Mouse (Mus musculus) neutrophil, adult 65 days (primary cell): ENCODE measurements around the gene Cyb5r3. TPM values are rescaled to one million over a fixed set of nuclear protein-coding genes. Genes with fewer than 3 reads are reported as not detected.

Source experiments
- total RNA-seq: library from RNA; stranded (reverse); gene quantifications from 2 replicates; pipeline ENCODE4 v1.2.4, GENCODE M21; 2023

Gene Cyb5r3
- 61.1 and 65.7 TPM in 2 replicates for total RNA-seq

DNA sequence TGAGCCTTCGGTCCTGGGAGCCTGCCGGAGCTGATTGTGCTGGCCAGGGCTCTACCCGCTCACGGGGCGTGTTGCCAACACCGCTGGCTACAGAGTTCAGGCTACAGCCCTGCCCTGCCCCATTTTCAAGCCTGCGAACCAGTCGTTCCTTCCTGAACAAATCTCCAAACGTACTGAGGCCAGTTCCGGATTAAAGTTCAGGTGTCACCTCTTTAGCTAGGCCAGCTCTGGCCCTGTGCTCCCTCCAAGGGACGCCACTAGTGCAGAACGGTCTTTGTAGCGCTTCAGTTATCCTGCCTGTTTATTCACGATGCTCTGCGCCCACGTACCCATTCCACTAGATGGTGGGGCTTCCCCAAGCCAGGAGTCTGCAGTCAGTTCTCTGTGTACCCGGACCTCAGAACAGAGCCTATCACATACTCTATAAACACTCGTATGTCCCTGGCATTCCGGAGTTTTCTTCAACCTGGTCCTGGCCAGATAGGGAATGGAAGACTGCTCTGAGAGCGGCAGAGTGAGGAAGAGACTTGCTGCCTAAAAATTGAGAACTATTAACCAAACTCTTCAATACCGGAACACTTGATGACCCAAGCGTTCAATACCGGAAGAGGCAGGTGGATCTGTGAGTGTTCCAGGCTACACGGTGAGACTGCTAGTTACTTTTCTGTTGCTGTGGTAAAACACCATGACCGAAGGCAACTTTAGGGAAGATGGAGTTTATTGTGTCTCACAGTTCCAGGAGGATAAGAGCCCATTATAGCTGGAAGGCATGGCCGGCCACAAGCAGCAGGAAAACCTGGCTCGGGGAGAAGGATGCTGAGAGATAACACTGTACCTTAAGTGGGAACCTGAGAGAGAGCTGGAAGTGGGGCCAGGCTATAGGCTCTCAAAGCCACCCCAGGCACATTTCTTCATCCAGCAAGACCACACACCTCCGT, at the start of gene Cyb5r3:
Cyb5r3 (minus strand) TSS at position 101 of the 938 bp plus-strand sequence.

GRCm38 (mm10) chr15:83149196-83150072, 23.0 kb downstream of the Cyb5r3 start, which contains the start of gene Poldip3:
Poldip3 (minus strand) TSS chr15:83149384.

DNA sequence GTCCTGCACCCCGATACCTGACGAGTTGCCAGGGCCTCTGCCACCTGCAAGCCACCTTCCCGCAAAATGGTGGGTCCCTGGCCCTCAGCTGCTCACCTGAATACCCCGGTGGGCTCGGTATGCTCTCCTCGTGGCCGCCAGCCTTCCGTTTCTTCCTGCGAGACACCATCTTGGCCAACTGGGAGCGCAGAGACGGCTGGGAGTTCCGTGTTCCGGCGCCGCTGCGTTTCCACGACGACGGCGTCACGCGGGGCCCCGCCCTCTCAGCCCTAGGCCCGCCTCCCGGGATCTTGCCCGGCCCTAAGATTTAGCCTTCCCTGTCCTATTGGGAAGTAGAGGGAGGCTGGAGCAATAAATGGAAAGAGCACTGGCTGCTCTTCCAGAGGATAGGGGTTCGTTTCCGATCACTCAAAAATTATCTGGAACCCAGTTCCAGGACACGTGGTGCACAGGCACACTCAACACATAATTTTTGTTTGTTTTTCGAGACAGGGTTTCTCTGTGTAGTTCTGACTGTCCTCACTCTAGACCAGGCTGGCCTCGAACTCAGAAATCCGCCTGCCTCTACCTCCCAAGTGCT, 49.7 kb downstream of the Cyb5r3 start, which contains the start of gene Rrp7a:
Rrp7a (minus strand) TSS at position 236 of the 580 bp plus-strand sequence.

Other genes with a start within 250 kb of the Cyb5r3 start
- 74.3 and 91.9 TPM in 2 replicates for gene Tcf20, start 184.7 kb downstream of the Cyb5r3 start, total RNA-seq
- gene Nfam1, start 139.3 kb downstream of the Cyb5r3 start, total RNA-seq = 432 and 462 TPM in 2 replicates
- 12.6 and 23.8 TPM in 2 replicates for gene Serhl, start 83.1 kb downstream of the Cyb5r3 start, total RNA-seq
- 40.8 and 44.1 TPM in 2 replicates for gene Rrp7a, start 49.8 kb downstream of the Cyb5r3 start, total RNA-seq
- 177 and 222 TPM in 2 replicates for gene Poldip3, start 23.2 kb downstream of the Cyb5r3 start, total RNA-seq
- not detected in 2 replicates for gene A4galt, start 79.2 kb upstream of the Cyb5r3 start, total RNA-seq
- gene Arfgap3, start 177.7 kb upstream of the Cyb5r3 start, total RNA-seq = 11.5 and 16.3 TPM in 2 replicates